Comparison of ENCODE assay signal across 19 mouse cellular contexts in genomic region chr5:111216166-111216565, GRCm38 (mm10).
A peak's percentile ranks its signal among the peaks of the same experiment; 100 is the strongest.
DNase-seq lines count a peak whose midpoint lies in the region; ATAC-seq lines count a peak whose summit lies in the region.
"Had no signal": no experiment of that assay in that cellular context is flagged by ENCODE, and none has a peak within 500 bp of the region (broad histone marks: within the 10 kb centered on the region; RNA-seq: fewer than 3 reads in every experiment).

No protein-coding gene starts in this region.

- no peak overlapping the region for H3K4me3 ChIP-seq in forebrain, embryonic 12.5 days (replicated peaks)
- H3K4me3 ChIP-seq in forebrain, embryonic 10.5 days = no peak overlapping the region
- no peak overlapping the region for H3K4me3 ChIP-seq in limb, embryonic 13.5 days
- H3K4me3 ChIP-seq: left cerebral cortex, adult 2 months; liver, embryonic 13.5 days; stomach, embryonic 15.5 days had no signal

- H3K9me3 ChIP-seq in forebrain, embryonic 12.5 days = no peaks in the 10 kb centered on the region
- H3K9me3 ChIP-seq in forebrain, embryonic 10.5 days = no peaks in the 10 kb centered on the region
- H3K9me3 ChIP-seq in limb, embryonic 13.5 days = no peaks in the 10 kb centered on the region
- H3K9me3 ChIP-seq: liver, embryonic 13.5 days; stomach, embryonic 15.5 days had no signal

- H3K4me1 ChIP-seq in forebrain, embryonic 12.5 days = peaks cover 73% of the 10 kb centered on the region
- H3K4me1 ChIP-seq in forebrain, embryonic 10.5 days = peaks cover 75% of the 10 kb centered on the region
- H3K4me1 ChIP-seq in limb, embryonic 13.5 days = peaks cover 53% of the 10 kb centered on the region
- H3K4me1 ChIP-seq: stomach, embryonic 15.5 days had no signal

- 90% methylated on average over 9 of the region's 9 CpGs for whole genome bisulfite sequencing in forebrain, embryonic 12.5 days
- 91% methylated on average over 9 of the region's 9 CpGs for WGBS in forebrain, embryonic 10.5 days
- WGBS in limb, embryonic 13.5 days = 73% methylated on average over 9 of the region's 9 CpGs

- intact Hi-C loops in left cerebral cortex, postnatal 10 days (cut with DNase I) = loop anchor here (5.0 kb wide), 1 partner anchor 41 kb away; no protein-coding TSS in a partner anchor

- peaks cover 16% of the 10 kb centered on the region for H3K27me3 ChIP-seq in forebrain, embryonic 12.5 days
- peaks cover 69% of the 10 kb centered on the region for H3K27me3 ChIP-seq in forebrain, embryonic 10.5 days (ENCODE audit: poor library complexity, severe bottlenecking)
- no peaks in the 10 kb centered on the region for H3K27me3 ChIP-seq in limb, embryonic 13.5 days
- H3K27me3 ChIP-seq: liver, embryonic 13.5 days; Patski; stomach, embryonic 15.5 days had no signal

- no peak overlapping the region for H3K4me2 ChIP-seq in forebrain, embryonic 12.5 days
- H3K4me2 ChIP-seq in limb, embryonic 13.5 days (replicated peaks) = 0 out of 2 replicates have a peak overlapping the region, but pooled peaks have one; percentile 19
- H3K4me2 ChIP-seq: heart, embryonic 11.5 days; liver, embryonic 13.5 days; stomach, embryonic 15.5 days had no signal

- H3K36me3 ChIP-seq in forebrain, embryonic 12.5 days (replicated peaks) = no peaks in the 10 kb centered on the region
- no peaks in the 10 kb centered on the region for H3K36me3 ChIP-seq in forebrain, embryonic 10.5 days (replicated peaks)
- no peaks in the 10 kb centered on the region for H3K36me3 ChIP-seq in limb, embryonic 13.5 days
- H3K36me3 ChIP-seq: liver, embryonic 13.5 days; stomach, embryonic 15.5 days had no signal

- no peak for ATAC-seq in forebrain, embryonic 12.5 days (ENCODE audit: low FRiP score)
- ATAC-seq in limb, embryonic 13.5 days (ENCODE audit: low FRiP score, low read depth) = no peak
- ATAC-seq: lung, postnatal 0 days; Patski had no signal

- H3K27ac ChIP-seq in forebrain, embryonic 12.5 days = peak overlapping the region; percentile 53; the same call in 1 of the 2 replicates
- H3K27ac ChIP-seq in forebrain, embryonic 10.5 days = no peak overlapping the region
- no peak overlapping the region; the same call in 1 of the 2 replicates for H3K27ac ChIP-seq in limb, embryonic 13.5 days
- H3K27ac ChIP-seq: liver, embryonic 13.5 days; stomach, embryonic 15.5 days had no signal

- no peak for DNase-seq in forebrain, embryonic 10.5 days (ENCODE audit: extremely low spot score, low spot score)
- peak; percentile 58 to 59 for DNase-seq in left cerebral cortex, adult 18-20 months (ENCODE audit: low spot score in 2 of 2)
- no peak for DNase-seq in left cerebral cortex, postnatal 10 days (ENCODE audit: extremely low spot score in 1 of 2, low spot score in 2 of 2)
- peak; percentile 63 to 83 for DNase-seq in right cerebral cortex, postnatal 10 days (ENCODE audit: low spot score in 2 of 2)
- DNase-seq in urinary bladder, postnatal 10 days (ENCODE audit: low spot score) = no peak
- no peak for DNase-seq in lung, postnatal 14 days
- DNase-seq: cerebellum, adult 8-10 months; gastrocnemius, postnatal 25 days; heart, postnatal 4 days; kidney, adult 9 months; liver, embryonic 13.5 days; thymus, postnatal 25 days had no signal

- no peak overlapping the region for H3K9ac ChIP-seq in forebrain, embryonic 12.5 days
- H3K9ac ChIP-seq in limb, embryonic 13.5 days = no peak overlapping the region
- H3K9ac ChIP-seq: liver, embryonic 13.5 days; stomach, embryonic 15.5 days had no signal

Comparison
In these comparisons a context has a peak if more than half of its experiments do, and no peak if none do; other contexts are left out.
1. DNase-seq: peak in left cerebral cortex, adult 18-20 months (2 of 2) and right cerebral cortex, postnatal 10 days (2 of 2); none in forebrain, embryonic 10.5 days (single experiment), left cerebral cortex, postnatal 10 days (0 of 2), urinary bladder, postnatal 10 days (single experiment) and lung, postnatal 14 days (single experiment).